Mouse (Mus musculus) liver, adult 2 months (tissue): Measurements from ENCODE around the gene Mcoln1. TPM values are rescaled to one million over a fixed set of nuclear protein-coding genes. Genes with fewer than 3 reads are reported as not detected.

Experiments
- DNase-seq: peaks from one replicate; pipeline ENCODE4 v3.0.0-alpha.2; 2011; ENCODE audit warnings: low read depth, low spot score; ENCODE audit errors: extremely low read depth
- H3K27ac ChIP-seq: fragments of 200-500 bp; replicated peaks from 2 replicates; pipeline ENCODE4 v1.5.1; 2012; ENCODE audit warnings: low read depth, mild to moderate bottlenecking, control low read depth, inconsistent platforms, low read length; ENCODE audit not compliant: insufficient read depth
- H3K27me3 ChIP-seq: fragments of 200-500 bp; 2 replicates; pipeline ENCODE4 v1.6.1; 2012; ENCODE audit warnings: mild to moderate bottlenecking, moderate library complexity, low read length, inconsistent platforms; ENCODE audit not compliant: control insufficient read depth, insufficient read depth
- H3K36me3 ChIP-seq: fragments of 200-500 bp; 2 replicates; pipeline ENCODE4 v1.6.1; 2012; ENCODE audit warnings: low read length, inconsistent platforms; ENCODE audit not compliant: control insufficient read depth, insufficient read depth
- H3K4me1 ChIP-seq: fragments of 200-500 bp; 2 replicates; pipeline ENCODE4 v1.6.1; 2011; ENCODE audit warnings: low read length; ENCODE audit not compliant: control insufficient read depth, insufficient read depth
- H3K4me3 ChIP-seq: fragments of 200-500 bp; 2 replicates; pipeline ENCODE4 v1.5.1; 2011; ENCODE audit warnings: low read depth, mild to moderate bottlenecking, control low read depth, low read length, moderate library complexity; ENCODE audit not compliant: insufficient read depth
- H3K79me2 ChIP-seq: fragments of 200-500 bp; 2 replicates; pipeline ENCODE4 v1.6.1; 2012; ENCODE audit warnings: inconsistent platforms, mild to moderate bottlenecking, low read length, moderate library complexity; ENCODE audit not compliant: control insufficient read depth, insufficient read depth
- H3K9ac ChIP-seq: fragments of 200-500 bp; 2 replicates; pipeline ENCODE4 v1.6.1; 2012; ENCODE audit warnings: low read depth, mild to moderate bottlenecking, control low read depth, inconsistent platforms, low read length
- CTCF ChIP-seq: fragments of 200-500 bp; IDR thresholded peaks from 2 replicates; pipeline ENCODE4 v1.5.1; 2011; ENCODE audit warnings: low read depth, low read length, control low read depth
- POLR2A ChIP-seq: fragments of 200-500 bp; IDR thresholded peaks from 2 replicates; pipeline ENCODE4 v1.6.1; 2011; ENCODE audit warnings: low read length, control low read depth; ENCODE audit not compliant: insufficient read depth; ENCODE audit errors: extremely low read depth
- WGBS: fragments of 180-500 bp; shearing (Covaris S2); methylation state at CpG from one replicate; pipeline ENCODE4 v1.1.7; 2018; 5-methylcytosine and 5-hydroxymethylcytosine counted together
- polyA plus RNA-seq: library from polyadenylated mRNA; depleted of rRNA; stranded (reverse); fragments of >200 nt; gene quantifications from 2 replicates; pipeline ENCODE4 v1.2.3, GENCODE M21; 2012
- total RNA-seq: library from RNA; depleted of rRNA; stranded (reverse); fragments of >200 nt; gene quantifications from 2 replicates; pipeline ENCODE4 v1.2.3, GENCODE M21; 2014

The Mcoln1 gene
- total and polyA plus RNA-seq, 2 experiments: 38.1 to 227 TPM

DNA sequence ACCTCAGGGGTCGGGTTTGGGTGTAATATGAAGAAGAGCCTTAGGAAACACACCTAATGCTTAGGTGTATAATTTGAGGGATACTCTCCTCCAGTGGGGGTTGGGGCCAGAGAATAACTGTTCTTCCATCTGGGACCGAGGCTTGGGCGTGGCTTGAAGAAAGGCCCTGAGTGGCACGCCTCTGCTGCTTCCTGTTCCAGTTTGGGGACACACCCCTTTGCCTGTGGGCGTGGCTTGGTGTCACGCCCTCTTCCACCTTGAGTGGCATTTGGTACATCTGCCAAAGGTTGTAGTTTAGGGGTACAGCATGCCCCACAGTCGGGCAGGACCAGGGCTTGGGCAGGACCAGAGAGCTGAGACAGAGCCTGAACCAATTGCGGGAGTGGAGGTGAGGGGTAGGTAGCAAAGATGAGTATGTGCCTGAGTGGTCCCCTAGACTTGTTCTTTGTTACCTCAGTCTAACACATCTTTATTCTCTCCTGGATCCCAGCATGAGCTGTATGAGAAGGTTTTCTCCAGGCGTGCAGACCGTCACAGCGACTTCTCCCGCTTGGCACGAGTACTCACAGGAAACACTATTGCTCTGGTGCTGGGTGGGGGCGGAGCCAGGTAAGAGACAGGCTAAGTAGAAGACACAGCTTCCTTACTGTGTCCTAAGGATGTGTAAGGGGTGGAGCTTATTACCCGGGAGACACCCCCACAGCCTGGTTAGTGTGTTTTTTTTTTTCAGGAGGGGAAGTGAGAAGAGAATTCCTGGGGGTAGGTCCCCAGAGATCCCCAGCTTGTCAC, 36.0 kb downstream of the Mcoln1 start:
- DNase-seq: no peak
- Histone ChIP-seq H3K79me2 (no peaks in the 10 kb centered on the region), H3K4me3 (no peak overlapping the region), H3K36me3 (peaks cover 37% of the 10 kb centered on the region), H3K27me3 (no peaks in the 10 kb centered on the region), H3K27ac (no peak overlapping the region), H3K9ac (no peak overlapping the region), H3K4me1 (no peaks in the 10 kb centered on the region)
- 84% methylated on average over 15 of the region's 15 CpGs for WGBS
- no peak for TF ChIP-seq CTCF
- no peak for TF ChIP-seq POLR2A

GRCm38 (mm10) chr8:3536940-3537339, 36.7 kb downstream of the Mcoln1 start:
- H3K9ac ChIP-seq: no peak overlapping the region
- H3K36me3 ChIP-seq: peaks cover 42% of the 10 kb centered on the region
- no peaks in the 10 kb centered on the region for H3K4me1 ChIP-seq
- H3K4me3 ChIP-seq: no peak overlapping the region
- no peaks in the 10 kb centered on the region for H3K27me3 ChIP-seq
- DNase-seq: no peak
- 84% methylated on average over 9 of the region's 9 CpGs for WGBS
- no peak overlapping the region for H3K27ac ChIP-seq
- H3K79me2 ChIP-seq: no peaks in the 10 kb centered on the region
- no peak for TF ChIP-seq POLR2A
- TF ChIP-seq CTCF: no peak

- Histone ChIP-seq H3K27ac (no peak overlapping the region), H3K27me3 (no peaks in the 10 kb centered on the region), H3K4me3 (no peak overlapping the region), H3K9ac (no peak overlapping the region), H3K36me3 (peaks cover 45% of the 10 kb centered on the region), H3K79me2 (no peaks in the 10 kb centered on the region), H3K4me1 (no peaks in the 10 kb centered on the region)
- DNase-seq: no peak
- 96% methylated on average over 26 of the region's 26 CpGs for WGBS
- no peak for TF ChIP-seq POLR2A
- no peak for TF ChIP-seq CTCF
These were observed 37.4 kb downstream of the Mcoln1 start for GRCm38 (mm10) chr8:3537666-3538065.

- no peaks in the 10 kb centered on the region for H3K27me3 ChIP-seq
- no peak for DNase-seq
- no peak overlapping the region for H3K4me3 ChIP-seq
- 94% methylated on average over 7 of the region's 7 CpGs for WGBS
- H3K79me2 ChIP-seq: no peaks in the 10 kb centered on the region
- peaks cover 54% of the 10 kb centered on the region for H3K36me3 ChIP-seq
- H3K9ac ChIP-seq: no peak overlapping the region
- TF ChIP-seq POLR2A (no peak), CTCF (no peak)
- H3K4me1 ChIP-seq: no peaks in the 10 kb centered on the region
- H3K27ac ChIP-seq: no peak overlapping the region
These were observed 38.9 kb downstream of the Mcoln1 start for GRCm38 (mm10) chr8:3539146-3539545.

DNA sequence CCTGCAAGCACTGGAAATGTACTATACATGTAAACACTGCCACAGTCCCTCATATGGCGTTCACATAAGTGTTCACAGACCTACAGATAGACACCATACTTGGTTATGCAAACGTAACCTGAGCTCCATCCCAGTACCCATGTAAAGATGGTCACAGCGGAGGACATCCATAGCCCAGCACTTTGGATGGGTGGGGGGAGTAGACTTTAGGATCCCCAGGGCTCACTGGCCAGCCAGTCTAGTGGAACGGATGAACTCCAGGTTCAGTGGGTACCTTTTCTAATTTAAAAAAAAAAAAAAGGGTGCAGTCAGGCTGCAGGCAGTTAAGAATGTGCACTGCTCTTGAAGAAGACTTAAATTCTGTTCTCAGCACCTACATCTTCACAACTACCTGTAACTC, 39.8 kb downstream of the Mcoln1 start:
- no peak for DNase-seq
- TF ChIP-seq CTCF: no peak
- no peak for TF ChIP-seq POLR2A
- no peaks in the 10 kb centered on the region for H3K79me2 ChIP-seq
- H3K36me3 ChIP-seq: peaks cover 62% of the 10 kb centered on the region
- H3K27me3 ChIP-seq: no peaks in the 10 kb centered on the region
- no peaks in the 10 kb centered on the region for H3K4me1 ChIP-seq
- 98% methylated on average over 4 of the region's 4 CpGs for WGBS
- no peak overlapping the region for H3K9ac ChIP-seq
- H3K27ac ChIP-seq: no peak overlapping the region
- no peak overlapping the region for H3K4me3 ChIP-seq

GRCm38 (mm10) chr8:3546511-3546910, 46.3 kb downstream of the Mcoln1 start:
- Histone ChIP-seq H3K36me3 (peaks cover 32% of the 10 kb centered on the region), H3K4me3 (no peak overlapping the region), H3K4me1 (no peaks in the 10 kb centered on the region), H3K27me3 (no peaks in the 10 kb centered on the region), H3K27ac (no peak overlapping the region), H3K9ac (no peak overlapping the region), H3K79me2 (no peaks in the 10 kb centered on the region)
- TF ChIP-seq POLR2A (no peak), CTCF (no peak)
- 94% methylated on average over 2 of the region's 2 CpGs for WGBS
- DNase-seq: no peak
